Mouse (Mus musculus) stomach, embryonic 16.5 days (tissue): ENCODE data around the gene Kansl1. TPM values are rescaled to one million over a fixed set of nuclear protein-coding genes. Genes with fewer than 3 reads are reported as not detected.

Experiments used
- ATAC-seq: fragments of 200-750 bp; cut with Nextera tagmentation; 2 replicates; pipeline ENCODE4 v1.8.0; 2017; ENCODE audit warnings: moderate number of reproducible peaks, moderate TSS enrichment; ENCODE audit not compliant: insufficient read depth, low FRiP score
- H3K27ac ChIP-seq: fragments of 300-500 bp; sonication (generic); 2 replicates; pipeline ENCODE4 v1.5.1; 2014; ENCODE audit warnings: low read length
- H3K27me3 ChIP-seq: fragments of 300-500 bp; sonication (generic); 2 replicates; pipeline ENCODE4 v1.6.1; 2014; ENCODE audit warnings: low read length, control low read depth, mixed read lengths; ENCODE audit not compliant: control insufficient read depth, insufficient read depth
- H3K36me3 ChIP-seq: fragments of 300-500 bp; sonication (generic); 2 replicates; pipeline ENCODE4 v1.6.1; 2014; ENCODE audit warnings: low read length; ENCODE audit not compliant: control insufficient read depth, insufficient read depth
- H3K4me1 ChIP-seq: fragments of 300-500 bp; sonication (generic); 2 replicates; pipeline ENCODE4 v1.6.1; 2014; ENCODE audit warnings: low read length, control low read depth, mixed read lengths; ENCODE audit not compliant: control insufficient read depth, insufficient read depth
- H3K4me2 ChIP-seq: fragments of 300-500 bp; sonication (generic); 2 replicates; pipeline ENCODE4 v1.6.1; 2014; ENCODE audit warnings: low read depth, low read length, mixed read lengths
- H3K4me3 ChIP-seq: fragments of 300-500 bp; sonication (generic); replicated peaks from 2 replicates; pipeline ENCODE4 v1.5.1; 2014; ENCODE audit warnings: mild to moderate bottlenecking, low read length
- H3K9ac ChIP-seq: fragments of 300-500 bp; sonication (generic); 2 replicates; pipeline ENCODE4 v1.6.1; 2014; ENCODE audit warnings: low read length
- H3K9me3 ChIP-seq: fragments of 300-500 bp; sonication (generic); replicated peaks from 2 replicates; pipeline ENCODE4 v1.6.1; 2016; ENCODE audit warnings: low read length, control low read depth; ENCODE audit not compliant: control insufficient read depth
- WGBS: fragments of 180-500 bp; shearing (Covaris S2); extraction: QIAGEN DNeasy Blood & Tissue Kit; methylation state at CpG from one replicate; pipeline ENCODE4 v1.1.7; 2014; 5-methylcytosine and 5-hydroxymethylcytosine counted together
- polyA plus RNA-seq: library from polyadenylated mRNA; unstranded; fragments of >200 nt; fragmentation: Nextera tagmentation; extraction: Ambion mirVana; gene quantifications from 2 replicates; pipeline ENCODE4 v1.2.1, GENCODE M21; 2015

Kansl1 gene
- polyA plus RNA-seq, 1 experiment from 2014 or later: 18.9 TPM

GRCm38 (mm10) chr11:104315703-104316102, 153.0 kb downstream of the Kansl1 start:
- Histone ChIP-seq H3K27me3 (no peaks in the 10 kb centered on the region; the same call in 1 of the 2 replicates), H3K27ac (no peak overlapping the region), H3K4me3 (no peak overlapping the region), H3K9ac (no peak overlapping the region), H3K4me1 (0 out of 2 replicates have a peak, but pooled peaks cover 7% of the 10 kb centered on the region), H3K9me3 (no peaks in the 10 kb centered on the region), H3K36me3 (no peaks in the 10 kb centered on the region), H3K4me2 (no peak overlapping the region)
- WGBS: 3% methylated on average over 6 of the region's 6 CpGs
- ATAC-seq: no peak

GRCm38 (mm10) chr11:104311643-104312042, 157.0 kb downstream of the Kansl1 start:
- no peak overlapping the region for H3K9ac ChIP-seq
- H3K4me1 ChIP-seq: no peaks in the 10 kb centered on the region
- ATAC-seq: no peak
- WGBS: 62% methylated on average over 7 of the region's 7 CpGs
- no peaks in the 10 kb centered on the region for H3K27me3 ChIP-seq
- H3K4me2 ChIP-seq: no peak overlapping the region
- no peaks in the 10 kb centered on the region for H3K36me3 ChIP-seq
- H3K9me3 ChIP-seq: no peaks in the 10 kb centered on the region
- no peak overlapping the region for H3K4me3 ChIP-seq
- H3K27ac ChIP-seq: no peak overlapping the region

- ATAC-seq: peak; percentile 80
- Histone ChIP-seq H3K4me1 (no peaks in the 10 kb centered on the region), H3K9me3 (no peaks in the 10 kb centered on the region), H3K4me2 (peak overlapping the region; percentile 51), H3K4me3 (peak overlapping the region; percentile 36), H3K9ac (peak overlapping the region; percentile 66), H3K27me3 (no peaks in the 10 kb centered on the region), H3K36me3 (no peaks in the 10 kb centered on the region), H3K27ac (no peak overlapping the region)
- 12% methylated on average over 23 of the region's 23 CpGs for WGBS
These were observed 158.3 kb downstream of the Kansl1 start for GRCm38 (mm10) chr11:104310226-104310887.

GRCm38 (mm10) chr11:104309377-104310225, 159.1 kb downstream of the Kansl1 start:
- WGBS: 34% methylated on average over 12 of the region's 12 CpGs
- peak overlapping the region; percentile 36 for H3K4me3 ChIP-seq
- H3K4me2 ChIP-seq: peak overlapping the region; percentile 51
- no peak overlapping the region for H3K27ac ChIP-seq
- ATAC-seq: no peak
- H3K9ac ChIP-seq: peak overlapping the region; percentile 66
- no peaks in the 10 kb centered on the region for H3K4me1 ChIP-seq
- no peaks in the 10 kb centered on the region for H3K27me3 ChIP-seq
- H3K36me3 ChIP-seq: no peaks in the 10 kb centered on the region
- no peaks in the 10 kb centered on the region for H3K9me3 ChIP-seq

GRCm38 (mm10) chr11:104307136-104307535, 161.5 kb downstream of the Kansl1 start:
- H3K4me1 ChIP-seq: no peaks in the 10 kb centered on the region
- H3K27me3 ChIP-seq: no peaks in the 10 kb centered on the region
- no peak for ATAC-seq
- H3K36me3 ChIP-seq: no peaks in the 10 kb centered on the region
- no peaks in the 10 kb centered on the region for H3K9me3 ChIP-seq
- H3K4me3 ChIP-seq: no peak overlapping the region
- no peak overlapping the region for H3K27ac ChIP-seq
- no peak overlapping the region for H3K4me2 ChIP-seq
- no peak overlapping the region for H3K9ac ChIP-seq
- WGBS: 76% methylated on average over 4 of the region's 4 CpGs

GRCm38 (mm10) chr11:104306483-104306882, 162.2 kb downstream of the Kansl1 start:
- 91% methylated on average over 13 of the region's 13 CpGs for WGBS
- Histone ChIP-seq H3K4me1 (no peaks in the 10 kb centered on the region), H3K4me2 (no peak overlapping the region), H3K4me3 (no peak overlapping the region), H3K27me3 (no peaks in the 10 kb centered on the region), H3K27ac (no peak overlapping the region), H3K36me3 (no peaks in the 10 kb centered on the region), H3K9me3 (no peaks in the 10 kb centered on the region), H3K9ac (no peak overlapping the region)
- no peak for ATAC-seq

- H3K36me3 ChIP-seq: no peaks in the 10 kb centered on the region
- ATAC-seq: no peak
- H3K4me3 ChIP-seq: no peak overlapping the region
- no peaks in the 10 kb centered on the region for H3K4me1 ChIP-seq
- no peaks in the 10 kb centered on the region for H3K9me3 ChIP-seq
- H3K4me2 ChIP-seq: no peak overlapping the region
- no peaks in the 10 kb centered on the region for H3K27me3 ChIP-seq
- no peak overlapping the region for H3K27ac ChIP-seq
- 86% methylated on average over 7 of the region's 7 CpGs for WGBS
- H3K9ac ChIP-seq: no peak overlapping the region
These were observed 162.9 kb downstream of the Kansl1 start for GRCm38 (mm10) chr11:104305711-104306110.

GRCm38 (mm10) chr11:104303088-104303960, 165.3 kb downstream of the Kansl1 start:
- ATAC-seq: no peak
- Histone ChIP-seq H3K4me3 (no peak overlapping the region), H3K27ac (no peak overlapping the region), H3K9me3 (no peaks in the 10 kb centered on the region), H3K36me3 (no peaks in the 10 kb centered on the region), H3K9ac (no peak overlapping the region), H3K27me3 (no peaks in the 10 kb centered on the region), H3K4me2 (no peak overlapping the region), H3K4me1 (no peaks in the 10 kb centered on the region)
- 50% methylated on average over 8 of the region's 8 CpGs for WGBS
